Mouse (Mus musculus): ENCODE data around the gene Rnf17. TPM values are rescaled to one million over a fixed set of nuclear protein-coding genes. Genes with fewer than 3 reads are reported as not detected.

The Rnf17 gene
- polyA plus RNA-seq, 1 experiment from 2014 or later: 1.3 TPM

DNA sequence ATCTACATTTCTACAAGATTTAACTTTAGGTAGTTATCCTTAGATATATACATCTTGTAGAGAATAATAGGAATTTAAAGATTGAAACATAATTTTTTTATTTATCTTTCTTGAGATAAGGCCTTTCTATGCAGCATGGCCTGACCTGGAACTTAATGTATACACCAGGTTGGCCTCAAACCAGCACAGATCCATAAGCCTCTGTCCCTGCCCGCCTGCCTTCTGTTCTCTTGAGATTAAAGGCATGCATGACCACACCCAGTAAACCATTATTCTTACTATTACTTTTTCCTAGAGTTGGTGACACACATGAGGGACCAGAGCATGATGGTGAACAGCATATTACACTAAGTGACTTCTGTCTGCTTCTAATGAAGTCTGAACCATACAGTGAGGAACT lies 60.3 kb downstream of the Rnf17 start:
- Histone ChIP-seq H3K27ac (no peak overlapping the region), H3K36me3 (ENCODE audit: insufficient read depth, low read length) (no peaks in the 10 kb centered on the region), H3K27me3 (ENCODE audit: insufficient read depth, low read length) (no peaks in the 10 kb centered on the region), H3K9ac (ENCODE audit: low read depth, low read length) (no peak overlapping the region), H3K9me3 (replicated peaks; ENCODE audit: low read length) (no peaks in the 10 kb centered on the region), H3K4me1 (replicated peaks; ENCODE audit: insufficient read depth, low read length) (no peaks in the 10 kb centered on the region), H3K4me2 (ENCODE audit: low read length) (no peak overlapping the region), H3K4me3 (replicated peaks; ENCODE audit: low read depth, low read length) (no peak overlapping the region)
- ATAC-seq (replicated peaks; ENCODE audit: low FRiP score, low read depth) (no peak), DNase-seq (ENCODE audit: low spot score) (no peak)
- WGBS: 56% methylated on average over 1 of the region's 1 CpGs
- no peak for TF ChIP-seq CTCF (IDR thresholded peaks at IDR 0.05; ENCODE audit: low read depth)

DNA sequence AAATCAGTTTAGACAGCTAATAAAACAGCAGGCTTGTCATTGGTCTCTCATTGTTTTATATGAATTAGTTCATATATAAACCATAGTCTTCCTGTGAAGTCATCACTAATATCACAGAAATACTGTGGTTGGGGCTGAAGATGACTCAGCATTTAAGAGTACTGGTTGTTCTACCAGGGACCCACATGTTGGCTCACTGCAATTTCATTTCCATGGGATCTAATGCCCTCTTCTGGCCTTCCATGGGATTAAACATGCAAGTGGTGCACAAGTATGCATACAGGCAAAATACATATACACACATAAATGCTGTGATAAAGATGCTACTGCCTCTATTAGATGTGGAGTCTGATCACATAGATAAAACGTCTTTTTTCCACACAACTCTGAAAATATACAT lies 65.8 kb downstream of the Rnf17 start:
- 50% methylated on average over 1 of the region's 1 CpGs for WGBS
- Histone ChIP-seq H3K27me3 (ENCODE audit: insufficient read depth, low read length) (no peaks in the 10 kb centered on the region), H3K36me3 (ENCODE audit: insufficient read depth, low read length) (no peaks in the 10 kb centered on the region), H3K9ac (ENCODE audit: low read depth, low read length) (no peak overlapping the region), H3K4me2 (ENCODE audit: low read length) (no peak overlapping the region), H3K4me3 (replicated peaks; ENCODE audit: low read depth, low read length) (no peak overlapping the region), H3K9me3 (replicated peaks; ENCODE audit: low read length) (no peaks in the 10 kb centered on the region), H3K27ac (no peak overlapping the region), H3K4me1 (replicated peaks; ENCODE audit: insufficient read depth, low read length) (no peaks in the 10 kb centered on the region)
- DNase-seq (ENCODE audit: low spot score) (peak; percentile 37), ATAC-seq (replicated peaks; ENCODE audit: low FRiP score, low read depth) (no peak)
- peak; percentile 64 for TF ChIP-seq CTCF (IDR thresholded peaks at IDR 0.05; ENCODE audit: low read depth)

DNA sequence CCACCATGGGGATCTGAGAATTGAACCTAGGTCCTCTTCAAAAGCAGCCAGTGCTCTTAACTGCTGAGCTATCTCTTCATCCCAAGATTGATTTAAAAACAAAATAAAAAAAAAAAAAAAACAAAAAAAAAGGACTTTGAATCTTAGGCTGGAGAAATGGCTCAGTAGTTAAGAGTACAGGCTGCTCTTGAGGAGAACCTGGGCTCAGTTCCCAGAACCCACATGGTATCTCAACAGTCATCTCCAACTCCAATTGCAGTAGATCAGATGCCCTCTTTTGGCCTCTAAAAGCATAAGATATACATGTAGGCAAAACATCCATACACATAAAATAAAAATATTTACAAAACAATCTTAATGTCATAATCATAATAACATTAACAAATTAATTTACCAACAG lies 87.4 kb downstream of the Rnf17 start:
- TF ChIP-seq CTCF (IDR thresholded peaks at IDR 0.05; ENCODE audit: low read depth): no peak
- Histone ChIP-seq H3K36me3 (ENCODE audit: insufficient read depth, low read length) (no peaks in the 10 kb centered on the region), H3K4me3 (replicated peaks; ENCODE audit: low read depth, low read length) (no peak overlapping the region), H3K27ac (no peak overlapping the region), H3K9me3 (replicated peaks; ENCODE audit: low read length) (no peaks in the 10 kb centered on the region), H3K4me2 (ENCODE audit: low read length) (no peak overlapping the region), H3K27me3 (ENCODE audit: insufficient read depth, low read length) (no peaks in the 10 kb centered on the region), H3K9ac (ENCODE audit: low read depth, low read length) (no peak overlapping the region), H3K4me1 (replicated peaks; ENCODE audit: insufficient read depth, low read length) (no peaks in the 10 kb centered on the region)
- ATAC-seq (replicated peaks; ENCODE audit: low FRiP score, low read depth) (no peak), DNase-seq (ENCODE audit: low spot score) (no peak)

- 35% methylated on average over 4 of the region's 4 CpGs for WGBS
- no peaks in the 10 kb centered on the region for H3K27me3 ChIP-seq (ENCODE audit: insufficient read depth, low read length)
- TF ChIP-seq CTCF (IDR thresholded peaks at IDR 0.05; ENCODE audit: low read depth): no peak
- H3K9ac ChIP-seq (ENCODE audit: low read depth, low read length): no peak overlapping the region
- H3K4me2 ChIP-seq (ENCODE audit: low read length): no peak overlapping the region
- peak; percentile 14 for DNase-seq (ENCODE audit: low spot score)
- H3K36me3 ChIP-seq (ENCODE audit: insufficient read depth, low read length): no peaks in the 10 kb centered on the region
- no peak overlapping the region for H3K27ac ChIP-seq
- no peak for ATAC-seq (replicated peaks; ENCODE audit: low FRiP score, low read depth)
- H3K9me3 ChIP-seq (replicated peaks; ENCODE audit: low read length): no peaks in the 10 kb centered on the region
- H3K4me3 ChIP-seq (replicated peaks; ENCODE audit: low read depth, low read length): no peak overlapping the region
- H3K4me1 ChIP-seq (replicated peaks; ENCODE audit: insufficient read depth, low read length): no peaks in the 10 kb centered on the region
Observed at GRCm38 (mm10) chr14:56502407-56502806, 100.0 kb downstream of the Rnf17 start.

- TF ChIP-seq CTCF (IDR thresholded peaks at IDR 0.05; ENCODE audit: low read depth): no peak
- 80% methylated on average over 3 of the region's 3 CpGs for WGBS
Observed at GRCm38 (mm10) chr14:56506743-56507142, 104.4 kb downstream of the Rnf17 start.

GRCm38 (mm10) chr14:56512084-56512483 lies 109.7 kb downstream of the Rnf17 start:
- Histone ChIP-seq H3K4me3 (replicated peaks; ENCODE audit: low read depth, low read length) (no peak overlapping the region), H3K4me2 (ENCODE audit: low read length) (no peak overlapping the region), H3K4me1 (replicated peaks; ENCODE audit: insufficient read depth, low read length) (no peaks in the 10 kb centered on the region), H3K36me3 (ENCODE audit: insufficient read depth, low read length) (no peaks in the 10 kb centered on the region), H3K27ac (no peak overlapping the region), H3K27me3 (ENCODE audit: insufficient read depth, low read length) (no peaks in the 10 kb centered on the region), H3K9ac (ENCODE audit: low read depth, low read length) (no peak overlapping the region), H3K9me3 (replicated peaks; ENCODE audit: low read length) (no peaks in the 10 kb centered on the region)
- WGBS: 30% methylated on average over 6 of the region's 6 CpGs
- TF ChIP-seq CTCF (IDR thresholded peaks at IDR 0.05; ENCODE audit: low read depth): peak; percentile 65
- ATAC-seq (replicated peaks; ENCODE audit: low FRiP score, low read depth) (no peak), DNase-seq (ENCODE audit: low spot score) (peak; percentile 38)

More at GRCm38 (mm10) chr14:56506743-56507142, 104.4 kb downstream of the Rnf17 start:
- Histone ChIP-seq H3K4me3 (replicated peaks; ENCODE audit: low read depth, low read length) (no peak overlapping the region), H3K4me1 (replicated peaks; ENCODE audit: insufficient read depth, low read length) (no peaks in the 10 kb centered on the region), H3K9me3 (replicated peaks; ENCODE audit: low read length) (no peaks in the 10 kb centered on the region), H3K36me3 (ENCODE audit: insufficient read depth, low read length) (no peaks in the 10 kb centered on the region), H3K9ac (ENCODE audit: low read depth, low read length) (no peak overlapping the region), H3K27me3 (ENCODE audit: insufficient read depth, low read length) (no peaks in the 10 kb centered on the region), H3K27ac (no peak overlapping the region), H3K4me2 (ENCODE audit: low read length) (no peak overlapping the region)
- ATAC-seq (replicated peaks; ENCODE audit: low FRiP score, low read depth) (no peak), DNase-seq (ENCODE audit: low spot score) (no peak)

GRCm38 (mm10) chr14:56514775-56515174 lies 112.4 kb downstream of the Rnf17 start:
- no peaks in the 10 kb centered on the region for H3K27me3 ChIP-seq (ENCODE audit: insufficient read depth, low read length)
- TF ChIP-seq CTCF (IDR thresholded peaks at IDR 0.05; ENCODE audit: low read depth): no peak
- 90% methylated on average over 2 of the region's 2 CpGs for WGBS
- H3K27ac ChIP-seq: no peak overlapping the region
- H3K36me3 ChIP-seq (ENCODE audit: insufficient read depth, low read length): no peaks in the 10 kb centered on the region
- no peaks in the 10 kb centered on the region for H3K9me3 ChIP-seq (replicated peaks; ENCODE audit: low read length)
- ATAC-seq (replicated peaks; ENCODE audit: low FRiP score, low read depth) (no peak), DNase-seq (ENCODE audit: low spot score) (no peak)
- no peak overlapping the region for H3K9ac ChIP-seq (ENCODE audit: low read depth, low read length)
- H3K4me2 ChIP-seq (ENCODE audit: low read length): no peak overlapping the region
- H3K4me3 ChIP-seq (replicated peaks; ENCODE audit: low read depth, low read length): no peak overlapping the region
- no peaks in the 10 kb centered on the region for H3K4me1 ChIP-seq (replicated peaks; ENCODE audit: insufficient read depth, low read length)
